Mouse (Mus musculus) thymus, postnatal 4 days (tissue): ENCODE data around the gene Trim65.
"Not testable (repeated sequence)": the region's sequence is repeated elsewhere in the genome, so short reads cannot be mapped to it uniquely, and the experiment has no call there.

Experiments used
- DNase-seq: peaks from one replicate; pipeline ENCODE4 v3.0.0; 2021

Trim65 gene

DNA sequence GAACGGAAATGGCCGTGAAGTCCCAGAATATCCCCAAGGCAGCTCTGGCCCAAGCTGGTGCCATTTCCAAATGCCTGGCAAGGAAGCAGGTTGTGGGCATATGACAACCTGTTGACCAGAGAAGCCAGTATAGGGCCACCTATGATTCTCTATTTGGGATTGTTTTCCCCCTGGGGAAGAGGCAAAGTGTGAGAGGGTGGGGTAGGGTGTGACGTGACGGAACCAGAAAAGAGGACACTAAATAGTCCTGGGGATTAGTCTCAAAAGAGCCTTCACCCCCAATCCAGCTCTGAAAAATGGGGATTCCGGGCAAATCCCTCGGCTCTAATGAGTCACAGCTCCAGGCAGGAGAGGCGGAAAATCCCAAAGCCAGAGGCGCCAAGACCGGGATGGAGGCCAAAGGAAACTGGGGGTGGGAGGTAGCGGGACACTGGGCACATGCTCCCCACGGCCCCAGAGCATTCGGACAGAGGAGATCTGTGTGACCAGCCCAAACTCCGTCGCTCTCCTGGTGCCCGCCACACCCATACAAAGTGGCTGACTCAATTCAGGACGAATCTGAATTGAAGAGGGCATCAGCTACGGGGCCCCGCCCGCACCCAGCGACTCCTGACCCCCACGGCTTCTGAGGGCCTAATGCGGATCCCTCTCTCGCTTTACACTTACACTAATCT lies 22.3 kb downstream of the Trim65 start:
- no peak for DNase-seq

GRCm38 (mm10) chr11:116107777-116108285 lies 23.1 kb downstream of the Trim65 start:
- no peak for DNase-seq

DNA sequence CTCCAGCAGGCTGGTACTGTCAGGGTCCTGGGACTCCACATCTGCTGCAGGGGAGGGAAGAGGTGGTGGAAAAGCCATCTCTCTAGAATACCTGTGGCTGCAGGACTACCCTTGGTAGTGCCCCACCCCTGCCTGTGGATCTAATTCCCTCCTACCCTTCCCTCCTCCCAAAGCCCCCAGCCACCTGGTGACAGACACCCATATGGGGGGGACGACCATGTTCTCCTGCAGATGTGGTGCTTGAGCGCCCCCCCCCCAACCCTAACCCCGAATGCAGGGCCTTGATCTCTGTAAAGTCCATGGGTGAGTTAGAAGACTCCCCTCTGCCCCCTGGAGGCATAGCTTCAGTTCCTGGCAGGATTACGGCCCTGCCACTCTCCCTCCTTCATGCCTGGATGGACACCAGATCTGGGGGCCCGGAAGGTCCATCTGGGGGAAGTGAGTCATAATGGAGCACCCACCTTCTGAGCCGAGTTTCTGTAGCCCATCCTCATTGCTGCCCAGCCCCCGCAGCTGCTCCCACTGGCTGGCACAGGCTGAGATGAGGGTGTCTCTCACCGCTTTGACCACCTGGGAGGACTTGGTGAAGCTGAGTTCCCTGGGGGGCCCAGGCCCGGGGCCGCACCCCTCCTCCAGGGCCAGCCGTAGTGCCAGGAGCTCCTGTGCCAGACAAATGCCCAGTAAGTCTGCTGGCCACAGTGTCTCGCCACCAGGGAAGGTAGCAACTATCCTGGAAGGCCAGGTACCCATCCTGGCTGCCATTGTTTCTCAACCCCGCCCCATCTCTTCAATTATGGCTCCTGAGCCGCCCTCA lies 23.8 kb downstream of the Trim65 start:
- DNase-seq = no peak

- DNase-seq = no peak
Measured at GRCm38 (mm10) chr11:116106154-116106962, 24.6 kb downstream of the Trim65 start.

- DNase-seq = no peak
Measured at GRCm38 (mm10) chr11:116105065-116105464, 25.9 kb downstream of the Trim65 start.

DNA sequence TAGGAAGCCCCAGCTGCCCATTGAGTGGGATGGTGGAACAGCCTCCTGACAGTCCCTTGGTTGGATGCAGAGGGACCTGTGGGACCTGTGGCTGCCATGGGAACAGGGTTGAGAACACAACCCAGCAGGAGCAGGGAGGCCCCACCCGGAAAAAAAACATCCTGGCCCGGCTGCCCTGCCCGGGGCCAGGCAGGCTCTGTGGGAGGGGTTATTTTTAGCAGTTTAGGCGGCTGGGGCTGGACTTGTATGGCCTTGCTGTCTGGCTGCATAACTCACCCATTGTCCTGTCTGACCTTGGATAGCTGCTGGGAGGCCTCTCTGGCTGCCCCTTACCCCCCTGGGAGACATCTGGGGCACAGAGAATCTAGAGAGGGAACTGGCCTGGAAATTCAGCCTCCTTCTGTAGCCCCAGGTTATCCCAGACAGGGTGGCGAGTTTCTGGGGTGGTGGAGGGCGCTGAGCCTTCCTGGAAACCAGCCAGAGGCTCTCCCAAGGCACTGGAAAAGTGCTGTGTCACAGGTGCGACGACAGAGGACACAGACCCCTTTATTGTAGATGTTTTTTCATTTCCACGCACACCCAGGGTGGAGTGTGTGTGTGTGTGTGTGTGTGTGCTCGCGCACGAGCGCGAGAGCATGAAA lies 26.8 kb downstream of the Trim65 start:
- no peak for DNase-seq

- DNase-seq = no peak
Measured at GRCm38 (mm10) chr11:116103572-116103971, 27.4 kb downstream of the Trim65 start.

- DNase-seq = no peak
Measured at GRCm38 (mm10) chr11:116102472-116102871, 28.5 kb downstream of the Trim65 start.

DNA sequence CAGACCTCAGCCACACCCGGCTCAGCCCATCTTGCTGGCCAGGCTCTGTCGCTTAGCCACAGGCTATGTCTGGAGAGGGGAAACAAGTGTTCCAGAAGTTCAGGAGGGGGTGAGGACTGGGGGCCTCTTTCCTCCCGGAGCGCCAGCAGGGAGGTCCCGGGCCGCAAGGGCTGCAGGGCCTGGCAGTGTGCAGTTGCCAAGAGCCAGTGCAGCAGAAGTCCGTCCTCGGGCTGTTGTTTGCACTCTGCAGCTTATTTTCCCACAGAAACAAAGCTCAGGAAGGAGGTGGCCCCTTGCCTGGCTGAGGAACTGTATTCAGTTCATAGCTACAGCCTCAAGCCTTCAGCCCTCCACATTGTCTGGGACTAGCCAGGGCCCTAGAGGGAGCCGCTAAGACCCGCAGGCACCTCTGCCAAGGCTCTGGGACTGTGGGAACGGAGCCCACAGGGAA lies 29.0 kb downstream of the Trim65 start:
- DNase-seq = no peak

GRCm38 (mm10) chr11:116100839-116101238 lies 30.1 kb downstream of the Trim65 start:
- no peak for DNase-seq

GRCm38 (mm10) chr11:116100385-116100784 lies 30.5 kb downstream of the Trim65 start:
- DNase-seq = no peak

DNA sequence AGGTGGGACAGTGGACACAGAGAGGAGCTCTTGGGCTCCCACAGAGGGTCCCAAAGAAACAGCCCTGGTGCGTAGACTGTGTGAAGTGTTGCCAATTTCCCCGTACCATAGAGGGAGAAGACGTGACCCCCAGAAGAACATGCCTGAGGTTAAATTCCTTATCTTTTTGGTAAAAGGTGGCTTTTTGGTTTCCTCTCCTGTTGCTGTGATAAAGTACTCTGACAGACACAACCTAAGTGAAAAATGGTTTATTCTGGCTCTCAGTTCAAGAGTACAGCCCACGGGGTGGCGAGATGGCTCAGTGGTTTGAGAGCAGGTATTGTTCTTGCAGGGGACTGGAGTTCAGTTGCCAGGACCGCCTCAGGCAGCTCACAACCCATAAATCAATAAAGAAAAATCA lies 31.5 kb downstream of the Trim65 start:
- DNase-seq = no peak

- DNase-seq = no peak
Measured at GRCm38 (mm10) chr11:116098711-116099460, 32.0 kb downstream of the Trim65 start.

DNA sequence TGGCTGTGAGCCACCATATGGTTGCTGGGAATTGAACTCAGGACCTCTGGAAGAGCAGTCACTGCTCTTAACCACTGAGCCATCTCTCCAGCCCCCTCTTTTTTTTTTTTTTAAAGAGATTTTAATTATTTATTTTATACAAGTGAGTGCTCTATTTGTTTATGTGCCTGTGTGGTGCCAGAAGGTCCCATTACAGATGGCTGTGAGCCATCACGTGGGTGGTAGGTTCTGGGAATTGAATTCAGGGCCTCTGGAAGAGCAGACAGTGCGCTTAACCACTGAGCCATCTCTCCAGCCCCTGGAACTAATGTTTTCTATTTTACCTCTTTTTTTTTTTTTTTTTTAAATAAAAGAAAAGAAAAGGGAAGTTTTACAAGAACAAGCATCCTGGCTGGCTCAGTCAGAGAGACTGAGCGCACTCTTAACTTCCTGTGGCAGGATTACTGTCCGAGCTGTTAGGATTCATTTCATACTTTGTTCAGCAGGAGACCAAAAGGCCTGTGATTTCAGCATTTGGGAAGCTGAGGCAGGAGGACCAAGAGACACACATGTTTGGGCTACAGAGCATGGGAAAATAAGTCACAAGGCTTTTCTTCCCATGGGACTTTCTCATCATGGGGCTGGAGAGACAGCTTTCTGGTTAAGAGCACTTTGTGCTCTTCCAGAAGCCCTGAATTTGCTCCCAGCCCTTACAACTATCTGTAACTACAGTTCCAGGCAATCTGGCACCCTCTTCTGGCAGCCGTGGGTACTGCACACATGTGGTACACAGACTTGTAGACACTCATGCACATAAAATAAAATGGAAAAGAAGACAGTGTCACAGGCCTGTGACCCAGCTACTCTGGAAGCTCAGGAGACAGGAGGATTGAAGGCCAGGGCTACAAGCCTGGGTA lies 34.5 kb downstream of the Trim65 start:
- DNase-seq = peak; percentile 73

DNA sequence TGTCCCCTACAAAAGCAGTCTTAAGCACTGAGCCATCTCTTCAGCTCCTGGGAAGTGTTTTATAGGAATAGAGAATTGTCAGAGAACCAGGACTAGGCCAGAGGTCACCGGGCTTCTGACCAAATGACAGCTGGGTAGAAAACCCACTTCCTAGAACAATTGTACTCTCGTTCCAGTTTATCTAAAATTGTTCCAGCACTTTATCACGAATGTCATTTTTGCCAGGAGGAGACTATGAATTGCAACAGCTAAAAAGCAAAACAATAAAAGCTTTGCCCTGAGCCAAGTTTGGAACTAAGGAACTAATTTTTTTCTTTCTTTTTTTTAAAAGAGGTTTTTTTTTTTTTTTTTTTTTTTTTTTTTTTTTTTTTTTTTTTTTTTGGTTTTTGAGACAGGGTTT lies 35.4 kb downstream of the Trim65 start:
- no peak for DNase-seq

- no peak for DNase-seq
Measured at GRCm38 (mm10) chr11:116093771-116094565, 37.0 kb downstream of the Trim65 start.

GRCm38 (mm10) chr11:116092959-116093358 lies 38.0 kb downstream of the Trim65 start:
- DNase-seq = not testable (repeated sequence)

- DNase-seq = no peak
Measured at GRCm38 (mm10) chr11:116091591-116091990, 39.3 kb downstream of the Trim65 start.

- no peak for DNase-seq
Measured at GRCm38 (mm10) chr11:116089545-116089944, 41.4 kb downstream of the Trim65 start.
